Mouse (Mus musculus): ENCODE data around the gene Eif5a.

Eif5a gene

DNA sequence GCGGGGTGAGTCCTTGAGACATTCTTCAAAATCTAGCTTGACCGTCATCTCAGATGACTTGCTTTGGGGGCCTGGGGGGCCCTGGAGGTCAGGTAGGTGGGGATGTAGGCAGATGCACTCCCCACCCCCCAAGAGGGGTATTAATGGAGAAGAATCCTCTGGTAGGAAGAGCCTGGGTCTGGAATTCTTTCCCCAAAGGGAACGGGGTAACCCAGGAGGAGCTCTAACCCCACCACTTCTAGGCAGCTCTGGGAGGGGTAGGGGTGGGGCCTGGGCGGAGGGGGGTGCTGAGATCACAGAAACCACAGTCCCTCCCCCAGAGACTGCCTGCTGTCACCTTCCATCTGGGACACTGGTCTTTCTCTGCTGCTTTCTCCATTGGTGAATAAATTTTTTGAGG, 26.5 kb downstream of the Eif5a start, which contains the start of gene Acap1:
TSS of gene Acap1 (minus strand) at position 249 of the 400 bp plus-strand sequence.
- Histone ChIP-seq H3K9me3 (ENCODE audit: low read length) (no peaks in the 10 kb centered on the region), H3K36me3 (ENCODE audit: insufficient read depth, low read length) (no peaks in the 10 kb centered on the region; the same call in 1 of the 2 replicates), H3K4me1 (replicated peaks; ENCODE audit: low read depth, low read length) (peaks cover 64% of the 10 kb centered on the region), H3K4me3 (replicated peaks; ENCODE audit: low read length) (peak within 1 kb of the TSS; percentile 60), H3K27me3 (ENCODE audit: insufficient read depth, low read length) (peaks cover 8% of the 10 kb centered on the region; the same call in 1 of the 2 replicates)
- TF ChIP-seq POU5F1 (IDR thresholded peaks at IDR 0.05; ENCODE audit: borderline replicate concordance, low read length), result no peak
- no peak for TF ChIP-seq CTCF (conservative IDR thresholded peaks at IDR 0.05; ENCODE audit: low read length)
- no peak for TF ChIP-seq NANOG (IDR thresholded peaks at IDR 0.05; ENCODE audit: borderline replicate concordance, low read length)

DNA sequence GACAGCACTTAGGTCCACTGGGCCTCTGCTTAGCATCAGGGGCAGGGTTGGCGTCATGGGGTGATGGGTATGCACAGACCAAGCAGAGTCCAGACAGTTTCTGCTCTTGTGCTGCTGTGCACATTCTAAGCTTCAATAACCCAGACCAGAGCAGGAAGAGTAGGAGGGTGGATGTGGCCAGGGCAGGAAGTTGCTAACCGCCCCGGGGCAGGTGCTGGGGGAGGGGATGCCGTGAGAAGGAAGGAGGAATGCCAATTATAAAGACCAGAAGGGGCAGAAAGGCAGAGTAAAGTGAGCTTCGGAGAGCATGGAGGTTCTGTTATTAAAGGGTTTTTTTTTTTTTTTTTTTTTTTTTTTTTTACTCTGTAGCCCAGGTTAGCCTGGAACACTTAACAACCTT, 27.1 kb downstream of the Eif5a start:
- TF ChIP-seq NANOG (IDR thresholded peaks at IDR 0.05; ENCODE audit: borderline replicate concordance, low read length) (no peak), POU5F1 (IDR thresholded peaks at IDR 0.05; ENCODE audit: borderline replicate concordance, low read length) (no peak), CTCF (conservative IDR thresholded peaks at IDR 0.05; ENCODE audit: low read length) (no peak)
- peaks cover 8% of the 10 kb centered on the region; the same call in 1 of the 2 replicates for H3K27me3 ChIP-seq (ENCODE audit: insufficient read depth, low read length)
- peaks cover 64% of the 10 kb centered on the region for H3K4me1 ChIP-seq (replicated peaks; ENCODE audit: low read depth, low read length)
- peak overlapping the region; percentile 60 for H3K4me3 ChIP-seq (replicated peaks; ENCODE audit: low read length)
- no peaks in the 10 kb centered on the region for H3K9me3 ChIP-seq (ENCODE audit: low read length)
- no peaks in the 10 kb centered on the region; the same call in 1 of the 2 replicates for H3K36me3 ChIP-seq (ENCODE audit: insufficient read depth, low read length)

DNA sequence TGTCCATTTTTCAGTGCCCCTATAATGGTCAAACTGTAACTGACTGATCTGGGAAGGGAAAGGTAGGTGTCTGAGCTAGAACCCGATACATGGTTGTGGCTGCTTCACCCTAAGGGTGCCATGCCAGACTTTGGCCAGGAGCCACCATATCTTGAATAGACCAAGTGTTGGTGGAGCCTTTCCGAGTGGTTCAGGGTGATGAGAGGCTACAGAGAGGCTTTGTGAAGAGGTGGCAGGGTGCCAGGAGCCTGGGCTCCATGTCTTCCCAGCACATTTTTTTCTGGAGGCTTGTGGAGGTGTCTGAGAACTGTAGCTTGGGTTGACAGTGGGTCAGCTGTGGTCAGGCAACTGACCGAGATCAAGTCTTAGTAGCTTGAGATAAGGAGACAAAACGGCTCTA, 30.3 kb downstream of the Eif5a start:
- no peaks in the 10 kb centered on the region for H3K27me3 ChIP-seq (ENCODE audit: insufficient read depth, low read length)
- H3K9me3 ChIP-seq (ENCODE audit: low read length), result no peaks in the 10 kb centered on the region
- TF ChIP-seq POU5F1 (IDR thresholded peaks at IDR 0.05; ENCODE audit: borderline replicate concordance, low read length) (no peak), CTCF (conservative IDR thresholded peaks at IDR 0.05; ENCODE audit: low read length) (no peak), NANOG (IDR thresholded peaks at IDR 0.05; ENCODE audit: borderline replicate concordance, low read length) (no peak)
- peaks cover 53% of the 10 kb centered on the region for H3K4me1 ChIP-seq (replicated peaks; ENCODE audit: low read depth, low read length)
- H3K36me3 ChIP-seq (ENCODE audit: insufficient read depth, low read length), result peaks cover 15% of the 10 kb centered on the region
- peak overlapping the region; percentile 32; the same call in 1 of the 2 replicates for H3K4me3 ChIP-seq (replicated peaks; ENCODE audit: low read length)

DNA sequence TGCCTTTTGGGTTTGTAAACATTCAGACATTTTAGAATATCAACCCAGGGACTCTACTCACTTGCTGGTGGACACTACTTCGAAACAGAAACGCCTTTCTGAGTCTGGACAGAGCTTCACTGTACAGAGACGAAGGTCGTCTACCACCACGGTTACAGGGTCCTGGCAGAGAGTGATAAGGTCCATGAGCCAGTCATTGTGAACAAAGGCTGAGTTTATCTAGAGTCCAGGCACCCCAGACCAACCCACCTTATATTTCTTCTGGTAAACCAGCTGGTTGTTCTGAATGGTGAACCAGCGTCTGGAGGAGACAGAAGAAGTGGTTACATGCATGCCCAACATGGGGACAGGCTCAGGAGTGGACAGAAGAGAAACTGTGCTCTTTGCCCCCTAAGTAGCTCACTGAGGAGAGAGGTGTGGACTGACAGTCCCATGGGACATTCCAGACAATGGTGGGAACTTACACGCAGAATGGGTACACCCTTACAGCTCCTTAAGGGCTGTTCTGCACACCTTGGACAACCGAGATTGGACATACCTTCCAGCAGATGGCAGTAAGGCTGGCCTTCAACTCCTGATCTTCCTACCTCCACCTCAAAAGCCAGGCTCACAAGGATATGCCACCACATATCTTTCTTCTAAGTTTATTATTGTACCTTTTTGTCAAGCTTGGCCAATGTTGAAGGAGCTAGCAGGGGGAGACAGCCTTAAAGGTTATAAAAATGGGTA, 34.7 kb downstream of the Eif5a start:
- H3K4me3 ChIP-seq (replicated peaks; ENCODE audit: low read length), result no peak overlapping the region
- no peaks in the 10 kb centered on the region for H3K9me3 ChIP-seq (ENCODE audit: low read length)
- peaks cover 46% of the 10 kb centered on the region for H3K4me1 ChIP-seq (replicated peaks; ENCODE audit: low read depth, low read length)
- TF ChIP-seq NANOG (IDR thresholded peaks at IDR 0.05; ENCODE audit: borderline replicate concordance, low read length) (no peak), POU5F1 (IDR thresholded peaks at IDR 0.05; ENCODE audit: borderline replicate concordance, low read length) (no peak), CTCF (conservative IDR thresholded peaks at IDR 0.05; ENCODE audit: low read length) (peak; percentile 34)
- H3K36me3 ChIP-seq (ENCODE audit: insufficient read depth, low read length), result peaks cover 36% of the 10 kb centered on the region
- peaks cover 6% of the 10 kb centered on the region for H3K27me3 ChIP-seq (ENCODE audit: insufficient read depth, low read length)

DNA sequence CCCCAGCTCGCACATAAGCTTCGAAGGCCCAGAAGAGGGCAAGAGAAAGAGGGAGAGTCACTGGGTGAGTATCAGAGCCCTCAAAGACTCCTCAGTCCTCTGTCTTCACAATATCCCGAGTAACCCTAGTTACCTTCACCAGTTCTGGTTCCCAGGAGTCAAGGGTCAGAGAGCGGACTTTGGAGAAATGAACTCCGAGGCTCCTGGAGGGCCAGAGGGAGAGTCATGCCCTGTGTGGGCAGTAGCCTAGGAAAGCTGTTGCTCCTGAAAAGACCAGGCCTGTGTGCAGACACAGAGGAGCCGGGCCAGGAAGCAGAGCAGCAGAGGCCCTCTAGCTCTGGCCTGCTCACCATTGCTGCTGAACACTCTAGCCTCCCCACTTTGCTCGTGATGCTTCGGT, 37.1 kb downstream of the Eif5a start:
- Histone ChIP-seq H3K27me3 (ENCODE audit: insufficient read depth, low read length) (peaks cover 29% of the 10 kb centered on the region), H3K36me3 (ENCODE audit: insufficient read depth, low read length) (peaks cover 36% of the 10 kb centered on the region), H3K4me3 (replicated peaks; ENCODE audit: low read length) (no peak overlapping the region), H3K4me1 (replicated peaks; ENCODE audit: low read depth, low read length) (peaks cover 50% of the 10 kb centered on the region), H3K9me3 (ENCODE audit: low read length) (no peaks in the 10 kb centered on the region)
- TF ChIP-seq POU5F1 (IDR thresholded peaks at IDR 0.05; ENCODE audit: borderline replicate concordance, low read length), result no peak
- no peak for TF ChIP-seq CTCF (conservative IDR thresholded peaks at IDR 0.05; ENCODE audit: low read length)
- TF ChIP-seq NANOG (IDR thresholded peaks at IDR 0.05; ENCODE audit: borderline replicate concordance, low read length), result no peak

DNA sequence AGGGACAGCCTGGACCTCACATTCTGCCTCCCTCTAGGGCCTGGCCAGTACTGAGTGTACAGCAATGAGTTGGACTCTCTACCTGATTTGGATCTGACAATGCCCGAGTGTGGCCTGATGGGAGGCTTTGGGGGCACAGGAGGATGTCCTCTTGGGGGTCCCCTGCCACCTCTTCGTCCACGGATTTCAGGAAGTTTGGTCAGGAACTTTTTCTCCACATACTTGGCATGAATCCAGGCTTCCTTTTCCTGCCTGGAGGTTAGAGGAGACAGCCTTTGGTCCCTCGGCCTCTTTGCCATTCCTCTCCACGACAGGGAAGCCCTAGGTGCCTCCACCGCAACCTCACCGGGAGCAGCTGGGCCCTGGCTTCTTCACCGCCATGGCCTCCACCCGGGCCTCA, 37.5 kb downstream of the Eif5a start:
- no peaks in the 10 kb centered on the region for H3K9me3 ChIP-seq (ENCODE audit: low read length)
- H3K36me3 ChIP-seq (ENCODE audit: insufficient read depth, low read length), result peaks cover 32% of the 10 kb centered on the region
- peaks cover 51% of the 10 kb centered on the region for H3K4me1 ChIP-seq (replicated peaks; ENCODE audit: low read depth, low read length)
- H3K27me3 ChIP-seq (ENCODE audit: insufficient read depth, low read length), result peaks cover 33% of the 10 kb centered on the region
- H3K4me3 ChIP-seq (replicated peaks; ENCODE audit: low read length), result no peak overlapping the region
- no peak for TF ChIP-seq CTCF (conservative IDR thresholded peaks at IDR 0.05; ENCODE audit: low read length)
- no peak for TF ChIP-seq NANOG (IDR thresholded peaks at IDR 0.05; ENCODE audit: borderline replicate concordance, low read length)
- no peak for TF ChIP-seq POU5F1 (IDR thresholded peaks at IDR 0.05; ENCODE audit: borderline replicate concordance, low read length)

DNA sequence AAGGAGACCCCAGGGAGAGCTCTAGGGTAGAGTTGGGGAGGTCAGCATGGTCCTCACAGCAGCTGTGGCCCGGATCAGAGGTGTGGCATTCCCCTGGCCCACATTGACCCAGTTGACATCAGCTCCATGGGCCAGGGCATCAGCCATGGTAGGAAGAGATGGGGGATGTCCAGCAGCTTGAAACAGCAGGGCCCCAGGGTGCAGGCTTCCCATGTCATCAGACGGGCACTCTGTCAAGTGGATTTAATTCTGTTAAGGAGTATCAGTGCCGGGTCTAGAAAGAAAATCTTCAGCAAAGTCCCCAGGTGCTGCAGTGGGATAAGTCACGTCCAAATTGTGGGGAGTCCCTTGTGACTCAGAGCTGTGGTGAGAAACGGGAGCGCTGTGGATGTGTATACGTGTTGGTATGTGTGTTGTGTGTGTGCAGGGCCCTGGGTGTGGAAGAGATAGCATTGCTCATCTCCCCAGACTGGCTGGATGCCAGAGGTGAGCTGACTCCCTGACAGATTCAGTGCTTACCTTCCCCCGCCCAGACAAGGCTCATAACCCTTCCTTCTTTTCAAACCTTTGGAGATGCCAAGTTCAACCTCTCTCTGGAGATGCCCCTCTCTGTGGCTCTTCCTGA, 38.1 kb downstream of the Eif5a start:
- Histone ChIP-seq H3K4me3 (replicated peaks; ENCODE audit: low read length) (no peak overlapping the region), H3K36me3 (ENCODE audit: insufficient read depth, low read length) (peaks cover 29% of the 10 kb centered on the region), H3K9me3 (ENCODE audit: low read length) (no peaks in the 10 kb centered on the region), H3K4me1 (replicated peaks; ENCODE audit: low read depth, low read length) (peaks cover 57% of the 10 kb centered on the region), H3K27me3 (ENCODE audit: insufficient read depth, low read length) (peaks cover 39% of the 10 kb centered on the region)
- no peak for TF ChIP-seq CTCF (conservative IDR thresholded peaks at IDR 0.05; ENCODE audit: low read length)

DNA sequence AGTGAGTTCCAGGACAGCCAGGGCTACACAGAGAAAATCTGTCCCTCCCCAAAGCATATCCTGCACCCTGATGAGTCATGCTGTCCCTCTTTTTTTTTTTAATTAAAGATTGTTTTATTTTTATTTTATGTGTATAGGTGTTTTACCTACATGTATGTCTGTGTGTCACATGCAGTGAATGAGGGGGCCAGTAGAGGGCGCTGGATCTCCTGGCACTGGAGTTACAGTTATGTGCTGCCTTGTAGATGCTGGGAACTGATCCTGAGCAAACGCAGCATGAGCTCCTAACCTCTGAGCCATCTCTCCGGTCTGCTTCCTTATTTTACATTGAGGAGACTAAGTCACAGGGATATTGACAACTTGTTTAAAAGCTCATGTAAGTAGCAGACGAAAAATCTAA, 38.7 kb downstream of the Eif5a start:
- Histone ChIP-seq H3K4me3 (replicated peaks; ENCODE audit: low read length) (no peak overlapping the region), H3K9me3 (ENCODE audit: low read length) (no peaks in the 10 kb centered on the region), H3K36me3 (ENCODE audit: insufficient read depth, low read length) (peaks cover 27% of the 10 kb centered on the region), H3K4me1 (replicated peaks; ENCODE audit: low read depth, low read length) (peaks cover 62% of the 10 kb centered on the region), H3K27me3 (ENCODE audit: insufficient read depth, low read length) (peaks cover 40% of the 10 kb centered on the region)
- peak; percentile 84 for TF ChIP-seq CTCF (conservative IDR thresholded peaks at IDR 0.05; ENCODE audit: low read length)
- no peak for TF ChIP-seq POU5F1 (IDR thresholded peaks at IDR 0.05; ENCODE audit: borderline replicate concordance, low read length)
